Mouse (Mus musculus): Measurements from ENCODE around the gene Dtx2. TPM values are rescaled to one million over a fixed set of nuclear protein-coding genes. Genes with fewer than 3 reads are reported as not detected.

Gene Dtx2
- polyA plus RNA-seq, 1 experiment: 25.6 TPM

DNA sequence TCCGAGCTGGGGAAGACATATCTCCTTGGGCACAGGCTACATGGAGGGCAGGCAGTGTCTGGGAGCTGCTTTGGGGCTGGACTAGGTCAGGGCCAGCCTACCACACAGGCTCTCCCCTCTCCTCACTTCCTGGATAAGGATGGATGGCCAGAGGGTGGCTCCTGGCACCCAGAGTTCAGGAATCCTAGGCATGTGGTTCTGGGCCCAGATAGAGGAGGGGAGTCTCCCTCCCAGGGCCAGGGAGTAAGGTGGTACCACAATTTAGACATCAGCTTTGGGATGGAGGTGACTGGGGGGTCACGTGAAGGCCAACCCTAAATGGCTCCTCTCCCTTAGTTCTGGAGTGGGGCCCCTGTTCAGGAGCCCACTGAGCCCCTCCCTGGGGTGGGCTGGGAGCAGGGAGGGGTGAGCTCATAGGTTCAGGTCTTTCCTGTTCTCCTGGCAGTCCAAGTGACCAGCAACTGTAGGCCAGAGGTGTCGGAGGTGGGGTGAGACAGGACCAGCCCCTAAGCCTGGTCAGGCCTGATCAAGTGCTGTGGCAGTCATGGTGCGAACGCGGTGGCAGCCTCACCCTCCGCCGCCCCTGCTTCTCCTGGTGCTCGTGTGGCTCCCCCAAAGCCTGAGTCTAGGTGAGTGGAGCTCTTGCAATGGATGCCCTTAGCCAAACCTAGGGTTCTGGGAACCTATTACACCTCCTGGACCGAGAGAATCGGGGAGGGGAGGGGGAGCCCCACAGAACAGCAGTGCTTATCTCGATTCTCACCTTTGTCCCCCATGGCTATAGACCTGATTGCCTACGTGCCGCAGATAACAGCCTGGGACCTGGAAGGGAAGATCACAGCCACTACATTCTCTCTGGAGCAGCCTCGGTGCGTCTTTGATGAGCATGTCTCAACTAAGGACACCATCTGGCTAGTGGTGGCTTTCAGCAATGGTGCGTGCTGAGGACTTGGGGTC lies 43.9 kb downstream of the Dtx2 start, which contains the start of gene Upk3b:
Gene Upk3b (plus strand): TSS at position 239 of the 957 bp plus-strand sequence.
- Histone ChIP-seq H3K27me3 (ENCODE audit: control insufficient read depth, insufficient read depth, low read length) (no peaks in the 10 kb centered on the region), H3K36me3 (ENCODE audit: control insufficient read depth, insufficient read depth, low read length) (no peaks in the 10 kb centered on the region), H3K4me1 (ENCODE audit: control insufficient read depth, insufficient read depth, insufficient read length) (peaks cover 11% of the 10 kb centered on the region; the same call in 1 of the 2 replicates), H3K27ac (ENCODE audit: insufficient read depth, low read length) (no peak within 1 kb of the TSS), H3K4me3 (ENCODE audit: extremely low read depth, insufficient read depth, insufficient read length) (no peak within 1 kb of the TSS)
- no peak for DNase-seq (ENCODE audit: low read depth in 1 of 2, low spot score in 2 of 2)
- 83% methylated on average over 17 of the region's 17 CpGs for WGBS
- no peak for TF ChIP-seq CTCF (IDR thresholded peaks at IDR 0.05; ENCODE audit: extremely low read depth, insufficient read depth, insufficient read length, insufficient replicate concordance)
- TF ChIP-seq POLR2A (IDR thresholded peaks at IDR 0.05; ENCODE audit: low read depth, low read length): no peak

DNA sequence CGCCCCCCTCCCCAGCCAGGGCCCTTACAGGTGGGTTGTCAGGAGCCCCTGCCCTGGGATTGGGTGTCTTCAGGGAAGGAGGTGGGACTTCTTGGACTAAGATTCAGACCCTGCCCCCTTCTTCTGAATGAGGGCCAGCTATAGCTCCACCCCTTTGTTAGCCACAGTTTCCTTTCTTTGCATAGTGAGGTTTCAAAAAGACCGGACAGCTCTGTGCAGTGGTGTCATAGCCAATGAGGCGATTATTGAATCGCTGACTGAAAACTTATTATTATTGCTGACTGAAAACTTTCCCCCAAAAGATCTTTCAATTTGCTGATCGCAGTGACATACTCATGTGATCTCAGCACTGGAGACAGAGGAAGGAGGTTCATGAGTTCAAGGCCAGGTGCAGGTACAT lies 45.6 kb downstream of the Dtx2 start:
- Histone ChIP-seq H3K27me3 (ENCODE audit: control insufficient read depth, insufficient read depth, low read length) (no peaks in the 10 kb centered on the region), H3K4me1 (ENCODE audit: control insufficient read depth, insufficient read depth, insufficient read length) (peaks cover 11% of the 10 kb centered on the region; the same call in 1 of the 2 replicates), H3K36me3 (ENCODE audit: control insufficient read depth, insufficient read depth, low read length) (no peaks in the 10 kb centered on the region), H3K27ac (ENCODE audit: insufficient read depth, low read length) (no peak overlapping the region), H3K4me3 (ENCODE audit: extremely low read depth, insufficient read depth, insufficient read length) (no peak overlapping the region)
- WGBS: 15% methylated on average over 5 of the region's 5 CpGs
- peak in 1 of 2 experiments; percentile 9 for DNase-seq (ENCODE audit: low read depth in 1 of 2, low spot score in 2 of 2)
- TF ChIP-seq POLR2A (IDR thresholded peaks at IDR 0.05; ENCODE audit: low read depth, low read length): no peak
- TF ChIP-seq CTCF (IDR thresholded peaks at IDR 0.05; ENCODE audit: extremely low read depth, insufficient read depth, insufficient read length, insufficient replicate concordance): no peak

DNA sequence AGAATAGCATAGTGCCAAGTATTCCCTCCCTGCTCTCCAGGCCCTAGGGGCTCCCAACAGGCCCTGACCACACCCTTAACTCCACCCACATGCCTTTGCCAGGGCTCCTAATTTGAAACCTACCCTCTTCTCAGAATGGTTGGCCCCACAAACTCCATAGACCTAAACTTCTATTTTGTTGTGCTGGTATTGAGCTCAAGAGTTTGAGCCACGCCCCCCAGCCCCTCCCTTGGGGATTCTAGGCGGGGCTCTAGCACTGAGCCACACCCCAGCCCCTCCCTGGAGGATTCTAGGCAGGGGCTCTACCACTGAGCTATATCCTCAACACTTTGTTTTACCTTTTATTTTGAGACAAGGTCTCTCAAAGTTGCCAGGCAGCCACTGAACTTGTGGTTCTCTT lies 46.7 kb downstream of the Dtx2 start:
- H3K4me3 ChIP-seq (ENCODE audit: extremely low read depth, insufficient read depth, insufficient read length): no peak overlapping the region
- no peak overlapping the region for H3K27ac ChIP-seq (ENCODE audit: insufficient read depth, low read length)
- TF ChIP-seq CTCF (IDR thresholded peaks at IDR 0.05; ENCODE audit: extremely low read depth, insufficient read depth, insufficient read length, insufficient replicate concordance) (no peak), POLR2A (IDR thresholded peaks at IDR 0.05; ENCODE audit: low read depth, low read length) (no peak)
- no peak for DNase-seq (ENCODE audit: low read depth in 1 of 2, low spot score in 2 of 2)
- peaks cover 11% of the 10 kb centered on the region; the same call in 1 of the 2 replicates for H3K4me1 ChIP-seq (ENCODE audit: control insufficient read depth, insufficient read depth, insufficient read length)
- no peaks in the 10 kb centered on the region for H3K36me3 ChIP-seq (ENCODE audit: control insufficient read depth, insufficient read depth, low read length)
- WGBS: 37% methylated on average over 2 of the region's 2 CpGs
- H3K27me3 ChIP-seq (ENCODE audit: control insufficient read depth, insufficient read depth, low read length): no peaks in the 10 kb centered on the region

DNA sequence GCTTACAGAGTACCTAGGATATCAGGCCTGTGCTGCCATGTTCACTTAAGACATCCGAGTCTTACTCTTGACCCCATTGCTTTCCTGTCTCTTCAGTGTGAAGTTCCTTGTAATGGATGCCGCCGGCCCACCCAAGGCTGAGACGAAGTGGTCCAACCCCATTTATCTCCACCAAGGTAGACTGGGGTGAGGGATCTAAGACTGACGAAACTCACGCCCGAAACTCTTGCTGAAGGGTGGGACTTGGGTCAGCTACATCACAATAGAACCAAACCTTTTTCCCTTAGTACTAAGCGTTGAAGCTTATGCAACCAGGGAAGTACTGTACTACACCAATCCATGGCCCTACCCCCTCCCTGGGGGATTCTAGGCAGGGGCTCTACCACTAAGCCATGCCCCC lies 47.1 kb downstream of the Dtx2 start:
- Histone ChIP-seq H3K4me3 (ENCODE audit: extremely low read depth, insufficient read depth, insufficient read length) (no peak overlapping the region), H3K4me1 (ENCODE audit: control insufficient read depth, insufficient read depth, insufficient read length) (peaks cover 11% of the 10 kb centered on the region; the same call in 1 of the 2 replicates), H3K36me3 (ENCODE audit: control insufficient read depth, insufficient read depth, low read length) (no peaks in the 10 kb centered on the region), H3K27ac (ENCODE audit: insufficient read depth, low read length) (no peak overlapping the region), H3K27me3 (ENCODE audit: control insufficient read depth, insufficient read depth, low read length) (no peaks in the 10 kb centered on the region)
- WGBS: 94% methylated on average over 8 of the region's 8 CpGs
- TF ChIP-seq CTCF (IDR thresholded peaks at IDR 0.05; ENCODE audit: extremely low read depth, insufficient read depth, insufficient read length, insufficient replicate concordance): no peak
- no peak for TF ChIP-seq POLR2A (IDR thresholded peaks at IDR 0.05; ENCODE audit: low read depth, low read length)
- DNase-seq (ENCODE audit: low read depth in 1 of 2, low spot score in 2 of 2): no peak

DNA sequence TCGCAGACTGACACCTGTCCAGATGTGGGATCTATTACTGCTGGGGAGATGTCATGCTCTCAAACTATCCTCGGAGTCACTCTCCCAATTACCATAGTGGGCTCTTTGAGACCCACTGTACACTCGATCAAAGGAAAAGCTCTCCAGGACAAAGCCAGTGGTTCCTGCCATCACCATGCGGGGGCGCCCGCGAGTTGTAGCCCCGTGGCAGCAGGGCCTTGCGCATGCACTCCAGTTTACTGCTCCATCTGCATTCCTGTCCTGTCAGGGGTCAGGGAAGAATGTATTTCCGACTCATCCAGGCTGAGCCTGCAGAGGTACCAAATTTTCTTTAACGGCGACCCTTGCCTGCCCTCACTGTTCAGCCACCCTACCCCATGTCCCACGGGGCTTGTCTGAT lies 50.3 kb downstream of the Dtx2 start:
- no peaks in the 10 kb centered on the region for H3K36me3 ChIP-seq (ENCODE audit: control insufficient read depth, insufficient read depth, low read length)
- DNase-seq (ENCODE audit: low read depth in 1 of 2, low spot score in 2 of 2): no peak
- 73% methylated on average over 13 of the region's 13 CpGs for WGBS
- no peaks in the 10 kb centered on the region for H3K27me3 ChIP-seq (ENCODE audit: control insufficient read depth, insufficient read depth, low read length)
- H3K4me1 ChIP-seq (ENCODE audit: control insufficient read depth, insufficient read depth, insufficient read length): peaks cover 11% of the 10 kb centered on the region; the same call in 1 of the 2 replicates
- no peak overlapping the region for H3K4me3 ChIP-seq (ENCODE audit: extremely low read depth, insufficient read depth, insufficient read length)
- TF ChIP-seq POLR2A (IDR thresholded peaks at IDR 0.05; ENCODE audit: low read depth, low read length): no peak
- TF ChIP-seq CTCF (IDR thresholded peaks at IDR 0.05; ENCODE audit: extremely low read depth, insufficient read depth, insufficient read length, insufficient replicate concordance): 0 out of 2 replicates have a peak, but pooled peaks have one; percentile 11
- H3K27ac ChIP-seq (ENCODE audit: insufficient read depth, low read length): no peak overlapping the region

DNA sequence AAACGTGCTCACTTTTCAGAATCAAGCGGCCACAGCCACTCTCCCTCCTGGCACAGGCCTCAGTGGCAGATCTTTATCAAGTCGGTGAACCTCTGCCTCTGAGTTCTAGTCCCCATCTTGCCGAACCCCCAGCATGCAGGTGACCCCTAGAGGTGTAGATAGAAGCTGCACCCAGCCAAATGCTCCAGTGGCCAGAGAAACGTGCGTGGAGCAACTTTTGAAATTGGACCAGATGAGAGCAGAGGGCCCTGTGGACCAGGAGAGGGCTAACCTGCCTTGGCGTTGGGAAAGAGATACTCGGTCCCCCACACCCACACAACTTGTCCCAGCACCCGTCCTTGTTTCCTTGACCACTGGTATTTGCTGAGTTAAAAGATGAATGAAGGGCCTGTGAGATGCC lies 50.8 kb downstream of the Dtx2 start:
- peak; percentile 26; the same call in 1 of the 2 replicates for TF ChIP-seq CTCF (IDR thresholded peaks at IDR 0.05; ENCODE audit: extremely low read depth, insufficient read depth, insufficient read length, insufficient replicate concordance)
- no peak for TF ChIP-seq POLR2A (IDR thresholded peaks at IDR 0.05; ENCODE audit: low read depth, low read length)
- H3K27me3 ChIP-seq (ENCODE audit: control insufficient read depth, insufficient read depth, low read length): no peaks in the 10 kb centered on the region
- H3K27ac ChIP-seq (ENCODE audit: insufficient read depth, low read length): no peak overlapping the region
- H3K4me1 ChIP-seq (ENCODE audit: control insufficient read depth, insufficient read depth, insufficient read length): peaks cover 7% of the 10 kb centered on the region; the same call in 1 of the 2 replicates
- H3K4me3 ChIP-seq (ENCODE audit: extremely low read depth, insufficient read depth, insufficient read length): no peak overlapping the region
- 34% methylated on average over 9 of the region's 9 CpGs for WGBS
- H3K36me3 ChIP-seq (ENCODE audit: control insufficient read depth, insufficient read depth, low read length): no peaks in the 10 kb centered on the region
- DNase-seq (ENCODE audit: low read depth in 1 of 2, low spot score in 2 of 2): peak in 1 of 2 experiments; percentile 29

Measured in spleen, adult 2 months (tissue).